Mouse (Mus musculus) A20 (cell line): Measurements from ENCODE around the gene Zbp1.

Experiments used
- DNase-seq: peaks from one replicate; pipeline ENCODE4 v3.0.0-alpha.2; 2011; ENCODE audit warnings: low read depth, low spot score

The Zbp1 gene

GRCm38 (mm10) chr2:173247197-173247596 is 28.5 kb upstream of the Zbp1 start:
- no peak for DNase-seq

GRCm38 (mm10) chr2:173246688-173247087 is 28.0 kb upstream of the Zbp1 start:
- DNase-seq, result peak; percentile 55

GRCm38 (mm10) chr2:173245258-173245657 is 26.5 kb upstream of the Zbp1 start:
- DNase-seq, result no peak

- DNase-seq, result no peak
Measured at GRCm38 (mm10) chr2:173244108-173244507, 25.4 kb upstream of the Zbp1 start.

- no peak for DNase-seq
Measured at GRCm38 (mm10) chr2:173243616-173244015, 24.9 kb upstream of the Zbp1 start.

GRCm38 (mm10) chr2:173242874-173243273 is 24.2 kb upstream of the Zbp1 start:
- DNase-seq, result no peak

- DNase-seq, result no peak
Measured at GRCm38 (mm10) chr2:173240738-173241137, 22.0 kb upstream of the Zbp1 start.

- no peak for DNase-seq
Measured at GRCm38 (mm10) chr2:173238522-173238921, 19.8 kb upstream of the Zbp1 start.

GRCm38 (mm10) chr2:173235435-173236332 is 17.0 kb upstream of the Zbp1 start:
- no peak for DNase-seq

- DNase-seq, result peak; percentile 10
Measured at GRCm38 (mm10) chr2:173232766-173233099, 14.0 kb upstream of the Zbp1 start.

- DNase-seq, result no peak
Measured at GRCm38 (mm10) chr2:173232065-173232765, 13.5 kb upstream of the Zbp1 start.

- peak; percentile 92 for DNase-seq
Measured at GRCm38 (mm10) chr2:173229578-173230224, 11.0 kb upstream of the Zbp1 start.

- DNase-seq, result no peak
Measured at GRCm38 (mm10) chr2:173228567-173228966, 9.8 kb upstream of the Zbp1 start.

- DNase-seq, result no peak
Measured at GRCm38 (mm10) chr2:173226792-173227191, 8.1 kb upstream of the Zbp1 start.

- no peak for DNase-seq
Measured at GRCm38 (mm10) chr2:173225906-173226305, 7.2 kb upstream of the Zbp1 start.

GRCm38 (mm10) chr2:173224832-173225231 is 6.1 kb upstream of the Zbp1 start:
- no peak for DNase-seq

GRCm38 (mm10) chr2:173224097-173224496 is 5.4 kb upstream of the Zbp1 start:
- DNase-seq, result no peak

- DNase-seq, result no peak
Measured at GRCm38 (mm10) chr2:173223496-173223895, 4.8 kb upstream of the Zbp1 start.

- DNase-seq, result no peak
Measured at GRCm38 (mm10) chr2:173220754-173221153, 2.0 kb upstream of the Zbp1 start.

GRCm38 (mm10) chr2:173219256-173219954 is 682 bp upstream of the Zbp1 start:
- DNase-seq, result peak; percentile 68

GRCm38 (mm10) chr2:173217763-173218258 is 912 bp downstream of the Zbp1 start:
- no peak for DNase-seq

- DNase-seq, result no peak
Measured at GRCm38 (mm10) chr2:173217246-173217645, 1.5 kb downstream of the Zbp1 start.
